Comparison of ENCODE assay signal across 16 mouse cellular contexts in genomic region chr4:89436764-89437163, GRCm38 (mm10).
"Had no signal": no experiment of that assay in that cellular context is flagged by ENCODE, and none has a peak within 500 bp of the region (broad histone marks: within the 10 kb centered on the region; RNA-seq: fewer than 3 reads in every experiment).

No protein-coding gene starts in this region.

- DNase-seq: retina, postnatal 1 day; right cerebral cortex, adult 18-20 months; right cerebral cortex, postnatal 14 days; right cerebral cortex, postnatal 25 days; right cerebral cortex, postnatal 4 days; spleen, adult 18-20 months; thymus, adult 18-20 months; thymus, adult 2 months; thymus, postnatal 14 days; thymus, postnatal 25 days; thymus, postnatal 36 days; thymus, postnatal 4 days had no signal

- H3K9me3 ChIP-seq: neural tube, embryonic 13.5 days; neural tube, embryonic 15.5 days; stomach, embryonic 15.5 days had no signal

- H3K36me3 ChIP-seq: neural tube, embryonic 13.5 days; neural tube, embryonic 15.5 days; stomach, embryonic 15.5 days had no signal

- H3K4me3 ChIP-seq: neural tube, embryonic 13.5 days; neural tube, embryonic 15.5 days; stomach, embryonic 15.5 days had no signal

- H3K27me3 ChIP-seq: neural tube, embryonic 13.5 days; neural tube, embryonic 15.5 days; stomach, embryonic 15.5 days had no signal

- H3K4me1 ChIP-seq: neural tube, embryonic 13.5 days; neural tube, embryonic 15.5 days; stomach, embryonic 15.5 days had no signal

- H3K27ac ChIP-seq: neural tube, embryonic 13.5 days; neural tube, embryonic 15.5 days; stomach, embryonic 15.5 days; stomach, postnatal 0 days had no signal

- H3K9ac ChIP-seq: neural tube, embryonic 13.5 days; neural tube, embryonic 15.5 days; stomach, embryonic 15.5 days had no signal
